Mouse (Mus musculus): ENCODE data around the gene Tox4. TPM values are rescaled to one million over a fixed set of nuclear protein-coding genes. Genes with fewer than 3 reads are reported as not detected.

Gene Tox4
- polyA plus RNA-seq, 1 experiment from 2014 or later = 51.5 TPM

DNA sequence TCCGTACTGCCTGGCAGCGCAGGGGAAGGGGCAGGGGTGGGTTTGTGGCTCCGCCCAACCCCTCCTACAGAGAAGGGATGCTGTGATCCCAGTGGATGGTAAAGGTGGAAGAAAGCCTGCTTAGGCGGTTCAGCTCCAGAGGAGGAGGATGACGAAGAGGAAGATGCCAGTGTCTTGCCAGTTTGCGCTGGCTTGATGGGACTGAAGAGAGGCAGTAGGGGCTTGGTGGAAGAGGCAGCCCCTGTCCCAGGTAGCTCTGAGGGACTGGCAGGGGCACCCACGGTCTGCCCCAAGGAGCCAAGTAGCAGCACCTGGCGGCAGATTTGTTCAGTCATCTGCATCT is 35.8 kb downstream of the Tox4 start:
- Histone ChIP-seq H3K36me3 (replicated peaks; ENCODE audit: control insufficient read depth, insufficient read depth, low read depth, low read length) (peaks cover 29% of the 10 kb centered on the region), H3K27ac (replicated peaks; ENCODE audit: low read depth, low read length) (no peak overlapping the region), H3K4me1 (ENCODE audit: control insufficient read depth, insufficient read depth, low read length) (peaks cover 9% of the 10 kb centered on the region), H3K27me3 (ENCODE audit: control insufficient read depth, insufficient read depth, low read length) (no peaks in the 10 kb centered on the region), H3K9ac (replicated peaks; ENCODE audit: low read length) (peak overlapping the region; percentile 94), H3K4me2 (ENCODE audit: low read depth, low read length) (peak overlapping the region; percentile 87), H3K4me3 (ENCODE audit: low read depth, low read length) (peak overlapping the region; percentile 80), H3K9me3 (replicated peaks; ENCODE audit: control insufficient read depth, low read length) (no peaks in the 10 kb centered on the region)
- ATAC-seq (replicated peaks; ENCODE audit: insufficient number of reproducible peaks, low FRiP score, low TSS enrichment, low read depth) = no peak
- DNase-seq (ENCODE audit: low spot score) = no peak
- WGBS = 63% methylated on average over 8 of the region's 8 CpGs

GRCm38 (mm10) chr14:52315283-52315780 is 36.4 kb downstream of the Tox4 start:
- WGBS = 7% methylated on average over 17 of the region's 17 CpGs
- peak overlapping the region; percentile 94 for H3K9ac ChIP-seq (replicated peaks; ENCODE audit: low read length)
- peaks cover 9% of the 10 kb centered on the region for H3K4me1 ChIP-seq (ENCODE audit: control insufficient read depth, insufficient read depth, low read length)
- H3K36me3 ChIP-seq (replicated peaks; ENCODE audit: control insufficient read depth, insufficient read depth, low read depth, low read length) = peaks cover 29% of the 10 kb centered on the region
- H3K4me2 ChIP-seq (ENCODE audit: low read depth, low read length) = peak overlapping the region; percentile 87
- H3K9me3 ChIP-seq (replicated peaks; ENCODE audit: control insufficient read depth, low read length) = no peaks in the 10 kb centered on the region
- peak overlapping the region; percentile 89 for H3K27ac ChIP-seq (replicated peaks; ENCODE audit: low read depth, low read length)
- no peak for DNase-seq (ENCODE audit: low spot score)
- peak overlapping the region; percentile 80 for H3K4me3 ChIP-seq (ENCODE audit: low read depth, low read length)
- ATAC-seq (replicated peaks; ENCODE audit: insufficient number of reproducible peaks, low FRiP score, low TSS enrichment, low read depth) = peak; percentile 4; the same call in 1 of the 2 replicates
- H3K27me3 ChIP-seq (ENCODE audit: control insufficient read depth, insufficient read depth, low read length) = no peaks in the 10 kb centered on the region

GRCm38 (mm10) chr14:52315792-52316440 is 37.0 kb downstream of the Tox4 start:
- H3K36me3 ChIP-seq (replicated peaks; ENCODE audit: control insufficient read depth, insufficient read depth, low read depth, low read length) = peaks cover 27% of the 10 kb centered on the region
- peak overlapping the region; percentile 80 for H3K4me3 ChIP-seq (ENCODE audit: low read depth, low read length)
- ATAC-seq (replicated peaks; ENCODE audit: insufficient number of reproducible peaks, low FRiP score, low TSS enrichment, low read depth) (peak; percentile 86), DNase-seq (ENCODE audit: low spot score) (peak; percentile 87)
- peak overlapping the region; percentile 94 for H3K9ac ChIP-seq (replicated peaks; ENCODE audit: low read length)
- peaks cover 9% of the 10 kb centered on the region for H3K4me1 ChIP-seq (ENCODE audit: control insufficient read depth, insufficient read depth, low read length)
- WGBS = 0% methylated on average over 29 of the region's 41 CpGs
- no peaks in the 10 kb centered on the region for H3K27me3 ChIP-seq (ENCODE audit: control insufficient read depth, insufficient read depth, low read length)
- H3K4me2 ChIP-seq (ENCODE audit: low read depth, low read length) = peak overlapping the region; percentile 87
- no peaks in the 10 kb centered on the region for H3K9me3 ChIP-seq (replicated peaks; ENCODE audit: control insufficient read depth, low read length)
- peak overlapping the region; percentile 89 for H3K27ac ChIP-seq (replicated peaks; ENCODE audit: low read depth, low read length)

GRCm38 (mm10) chr14:52316441-52317225 is 37.7 kb downstream of the Tox4 start:
- H3K27me3 ChIP-seq (ENCODE audit: control insufficient read depth, insufficient read depth, low read length) = no peaks in the 10 kb centered on the region
- peaks cover 27% of the 10 kb centered on the region for H3K36me3 ChIP-seq (replicated peaks; ENCODE audit: control insufficient read depth, insufficient read depth, low read depth, low read length)
- peak overlapping the region; percentile 80 for H3K4me3 ChIP-seq (ENCODE audit: low read depth, low read length)
- peak overlapping the region; percentile 94 for H3K9ac ChIP-seq (replicated peaks; ENCODE audit: low read length)
- H3K4me2 ChIP-seq (ENCODE audit: low read depth, low read length) = peak overlapping the region; percentile 87
- H3K4me1 ChIP-seq (ENCODE audit: control insufficient read depth, insufficient read depth, low read length) = peaks cover 9% of the 10 kb centered on the region
- ATAC-seq (replicated peaks; ENCODE audit: insufficient number of reproducible peaks, low FRiP score, low TSS enrichment, low read depth) (peak; percentile 80), DNase-seq (ENCODE audit: low spot score) (peak; percentile 72)
- no peaks in the 10 kb centered on the region for H3K9me3 ChIP-seq (replicated peaks; ENCODE audit: control insufficient read depth, low read length)
- 5% methylated on average over 16 of the region's 16 CpGs for WGBS
- peak overlapping the region; percentile 89 for H3K27ac ChIP-seq (replicated peaks; ENCODE audit: low read depth, low read length)

GRCm38 (mm10) chr14:52319361-52319760 is 40.4 kb downstream of the Tox4 start:
- Histone ChIP-seq H3K4me3 (ENCODE audit: low read depth, low read length) (no peak overlapping the region), H3K27me3 (ENCODE audit: control insufficient read depth, insufficient read depth, low read length) (no peaks in the 10 kb centered on the region)

GRCm38 (mm10) chr14:52325890-52326289 is 46.9 kb downstream of the Tox4 start:
- no peaks in the 10 kb centered on the region for H3K27me3 ChIP-seq (ENCODE audit: control insufficient read depth, insufficient read depth, low read length)
- no peaks in the 10 kb centered on the region for H3K36me3 ChIP-seq (replicated peaks; ENCODE audit: control insufficient read depth, insufficient read depth, low read depth, low read length)
- peak overlapping the region; percentile 11; the same call in 1 of the 2 replicates for H3K4me2 ChIP-seq (ENCODE audit: low read depth, low read length)
- ATAC-seq (replicated peaks; ENCODE audit: insufficient number of reproducible peaks, low FRiP score, low TSS enrichment, low read depth) (0 out of 2 replicates have a peak, but pooled peaks have one; percentile 27), DNase-seq (ENCODE audit: low spot score) (peak; percentile 53)
- no peak overlapping the region for H3K9ac ChIP-seq (replicated peaks; ENCODE audit: low read length)
- 7% methylated on average over 4 of the region's 4 CpGs for WGBS
- no peak overlapping the region for H3K27ac ChIP-seq (replicated peaks; ENCODE audit: low read depth, low read length)
- H3K4me1 ChIP-seq (ENCODE audit: control insufficient read depth, insufficient read depth, low read length) = no peaks in the 10 kb centered on the region
- H3K4me3 ChIP-seq (ENCODE audit: low read depth, low read length) = no peak overlapping the region
- H3K9me3 ChIP-seq (replicated peaks; ENCODE audit: control insufficient read depth, low read length) = no peaks in the 10 kb centered on the region

More at GRCm38 (mm10) chr14:52319361-52319760, 40.4 kb downstream of the Tox4 start:
- ATAC-seq (replicated peaks; ENCODE audit: insufficient number of reproducible peaks, low FRiP score, low TSS enrichment, low read depth) (no peak), DNase-seq (ENCODE audit: low spot score) (no peak)
- Histone ChIP-seq H3K36me3 (replicated peaks; ENCODE audit: control insufficient read depth, insufficient read depth, low read depth, low read length) (peaks cover 4% of the 10 kb centered on the region), H3K4me1 (ENCODE audit: control insufficient read depth, insufficient read depth, low read length) (peaks cover 6% of the 10 kb centered on the region; the same call in 1 of the 2 replicates), H3K27ac (replicated peaks; ENCODE audit: low read depth, low read length) (no peak overlapping the region), H3K4me2 (ENCODE audit: low read depth, low read length) (no peak overlapping the region), H3K9ac (replicated peaks; ENCODE audit: low read length) (no peak overlapping the region), H3K9me3 (replicated peaks; ENCODE audit: control insufficient read depth, low read length) (no peaks in the 10 kb centered on the region)
- 65% methylated on average over 6 of the region's 6 CpGs for whole genome bisulfite sequencing

GRCm38 (mm10) chr14:52327375-52327901 is 48.5 kb downstream of the Tox4 start:
- Histone ChIP-seq H3K27me3 (ENCODE audit: control insufficient read depth, insufficient read depth, low read length) (no peaks in the 10 kb centered on the region), H3K4me1 (ENCODE audit: control insufficient read depth, insufficient read depth, low read length) (no peaks in the 10 kb centered on the region), H3K4me3 (ENCODE audit: low read depth, low read length) (peak overlapping the region; percentile 51), H3K27ac (replicated peaks; ENCODE audit: low read depth, low read length) (peak overlapping the region; percentile 61; the same call in 1 of the 2 replicates), H3K9me3 (replicated peaks; ENCODE audit: control insufficient read depth, low read length) (no peaks in the 10 kb centered on the region), H3K9ac (replicated peaks; ENCODE audit: low read length) (peak overlapping the region; percentile 69), H3K36me3 (replicated peaks; ENCODE audit: control insufficient read depth, insufficient read depth, low read depth, low read length) (no peaks in the 10 kb centered on the region), H3K4me2 (ENCODE audit: low read depth, low read length) (peak overlapping the region; percentile 81)
- peak; percentile 64 for DNase-seq (ENCODE audit: low spot score)
- WGBS = under 1% methylated on average over 14 of the region's 14 CpGs
- peak; percentile 50; the same call in 1 of the 2 replicates for ATAC-seq (replicated peaks; ENCODE audit: insufficient number of reproducible peaks, low FRiP score, low TSS enrichment, low read depth)

Measured in embryonic facial prominence, embryonic 11.5 days (tissue).